Mouse (Mus musculus) heart, adult 2 months (tissue): ENCODE results near the gene Olfr1564.

ENCODE experiments used
- CTCF ChIP-seq: fragments of 200-600 bp; IDR thresholded peaks from 2 replicates; pipeline ENCODE4 v1.8.1; 2022; ENCODE audit warnings: antibody characterized with exemption, mild to moderate bottlenecking, moderate library complexity
- EP300 ChIP-seq: fragments of 200-500 bp; IDR thresholded peaks from 2 replicates; pipeline ENCODE4 v1.6.1; 2011; ENCODE audit warnings: low read depth, low read length, control low read depth; ENCODE audit not compliant: insufficient read depth

DNA sequence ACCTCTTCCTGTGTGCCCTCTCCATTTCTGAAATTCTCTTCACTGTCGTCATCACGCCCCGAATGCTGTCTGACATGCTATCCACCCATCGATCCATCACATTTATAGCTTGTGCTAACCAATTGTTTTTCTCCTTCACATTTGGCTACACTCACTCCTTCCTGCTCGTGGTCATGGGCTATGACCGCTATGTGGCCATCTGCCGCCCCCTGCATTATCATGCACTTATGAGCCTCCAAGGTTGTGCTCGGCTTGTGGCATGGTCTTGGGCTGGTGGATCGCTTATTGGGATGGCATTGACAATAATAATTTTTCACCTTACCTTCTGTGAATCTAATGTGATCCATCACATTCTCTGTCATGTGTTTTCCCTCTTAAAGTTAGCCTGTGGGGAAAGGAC is 47.4 kb upstream of the Olfr1564 start:
- TF ChIP-seq CTCF, result no peak
- no peak for TF ChIP-seq EP300
